Mouse (Mus musculus) myocyte (in vitro differentiated cells): ENCODE results near the gene Gm45623. TPM values are rescaled to one million over a fixed set of nuclear protein-coding genes. Genes with fewer than 3 reads are reported as not detected.

Source experiments
- H3K27me3 ChIP-seq: one replicate; pipeline ENCODE4 v1.6.1; 2011; ENCODE audit not compliant: control insufficient read depth, insufficient read depth, insufficient read length
- H3K36me3 ChIP-seq: one replicate; pipeline ENCODE4 v1.6.1; 2011; ENCODE audit not compliant: control insufficient read depth, insufficient read depth
- H3K4me2 ChIP-seq: one replicate; pipeline ENCODE4 v1.6.1; 2011; ENCODE audit warnings: low read depth, control low read depth
- H3K4me3 ChIP-seq: one replicate; pipeline ENCODE4 v1.5.1; 2011; ENCODE audit warnings: mild to moderate bottlenecking, control low read depth, moderate library complexity
- H3K79me2 ChIP-seq: one replicate; pipeline ENCODE4 v1.6.1; 2011; ENCODE audit not compliant: control insufficient read depth, insufficient read depth
- H3ac ChIP-seq: one replicate; pipeline ENCODE4 v1.6.1; 2011; ENCODE audit not compliant: control insufficient read depth, insufficient read length
- CEBPB ChIP-seq: IDR thresholded peaks from 2 replicates; pipeline ENCODE4 v1.6.1; 2011; ENCODE audit warnings: mild to moderate bottlenecking, moderate library complexity; ENCODE audit not compliant: poor library complexity, insufficient read depth, severe bottlenecking
- E2F4 ChIP-seq: IDR thresholded peaks from one replicate; pipeline ENCODE4 v1.6.1; 2011; ENCODE audit warnings: mild to moderate bottlenecking, control low read depth, moderate library complexity; ENCODE audit not compliant: insufficient read depth
- MAX ChIP-seq: IDR thresholded peaks from one replicate; pipeline ENCODE4 v1.6.1; 2011; ENCODE audit warnings: low read depth, mild to moderate bottlenecking, control low read depth
- MYOD1 ChIP-seq, 3 experiments: IDR thresholded peaks; one replicate each; pipeline ENCODE4 v1.6.1; 2011; ENCODE audit warnings: control low read depth in 2 of 3, low read depth in 2 of 3, mild to moderate bottlenecking in 2 of 3, moderate library complexity in 1 of 3; ENCODE audit not compliant: insufficient read length in 2 of 3, control insufficient read depth in 1 of 3
- MYOG ChIP-seq, 3 experiments: IDR thresholded peaks; one replicate each; pipeline ENCODE4 v1.6.1; 2011; ENCODE audit warnings: control low read depth in 2 of 3, low read depth in 2 of 3, mild to moderate bottlenecking in 2 of 3; ENCODE audit not compliant: insufficient read length in 2 of 3, control insufficient read depth in 1 of 3, insufficient read depth in 1 of 3
- POLR2A ChIP-seq: IDR thresholded peaks from one replicate; pipeline ENCODE4 v1.6.1; 2011; ENCODE audit warnings: low read depth, mild to moderate bottlenecking, control low read depth, moderate library complexity; ENCODE audit not compliant: insufficient read length
- POLR2AphosphoS2 ChIP-seq: IDR thresholded peaks from one replicate; pipeline ENCODE4 v1.6.1; 2011; ENCODE audit warnings: low read depth, control low read depth; ENCODE audit not compliant: insufficient read length
- REST ChIP-seq: IDR thresholded peaks from one replicate; pipeline ENCODE4 v1.6.1; 2011; ENCODE audit warnings: mild to moderate bottlenecking, control low read depth, moderate library complexity; ENCODE audit not compliant: insufficient read depth, insufficient read length
- SRF ChIP-seq: IDR thresholded peaks from one replicate; pipeline ENCODE4 v1.6.1; 2011; ENCODE audit warnings: low read depth; ENCODE audit not compliant: control insufficient read depth, insufficient read length
- TCF12 ChIP-seq: IDR thresholded peaks from one replicate; pipeline ENCODE4 v1.6.1; 2011; ENCODE audit warnings: mild to moderate bottlenecking, control low read depth; ENCODE audit not compliant: poor library complexity, insufficient read depth, severe bottlenecking
- TCF3 ChIP-seq: IDR thresholded peaks from one replicate; pipeline ENCODE4 v1.6.1; 2011; ENCODE audit warnings: low read depth, control low read depth; ENCODE audit not compliant: insufficient read length
- USF1 ChIP-seq: IDR thresholded peaks from one replicate; pipeline ENCODE4 v1.6.1; 2011; ENCODE audit warnings: low read depth, mild to moderate bottlenecking, control low read depth, moderate library complexity
- polyA plus RNA-seq: library from polyadenylated mRNA; unstranded; fragments of >200 nt; fragmentation: generic; extraction: Trizol; gene quantifications from one replicate; pipeline ENCODE4 v1.2.1, GENCODE M21; 2012; ENCODE audit warnings: missing spikeins

Gm45623 gene
- polyA plus RNA-seq, 1 experiment = not detected

DNA sequence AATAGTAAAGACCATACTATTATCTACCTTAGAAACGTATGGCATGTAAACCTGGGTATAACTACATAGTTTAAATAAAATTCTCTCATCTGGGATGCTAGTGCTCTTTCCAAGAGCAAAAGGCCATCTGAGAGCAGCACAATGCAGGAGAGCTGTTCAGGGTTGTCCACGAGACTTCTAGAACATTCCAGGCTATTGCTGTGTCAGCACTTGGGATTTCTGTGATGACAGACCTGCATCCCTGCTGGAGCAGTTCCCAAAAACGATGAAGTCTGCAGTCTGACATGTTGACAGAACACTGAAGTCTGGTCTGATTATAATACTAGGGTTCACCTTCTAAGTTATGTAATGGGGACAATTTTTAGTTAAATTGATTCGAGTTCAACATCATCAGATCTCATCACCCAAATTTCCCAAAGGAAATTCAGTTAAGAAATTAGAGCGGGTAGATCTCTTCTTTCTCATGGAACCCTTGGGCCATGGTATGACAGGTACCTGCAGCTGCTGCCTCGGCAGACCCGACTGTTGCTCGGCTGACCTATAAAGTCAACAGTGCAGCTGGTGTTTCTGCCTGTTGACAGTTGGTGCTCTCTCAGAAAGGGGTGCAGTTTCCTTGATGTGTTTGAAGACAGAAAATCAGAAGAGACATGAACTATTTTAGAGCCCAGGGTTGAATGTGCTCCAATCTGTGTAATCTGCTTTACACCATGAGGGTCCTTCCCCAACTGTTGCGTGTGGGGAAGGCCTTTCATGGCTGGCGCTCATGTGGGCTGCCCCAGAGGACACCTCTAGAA lies 6.7 kb downstream of the Gm45623 start:
- Histone ChIP-seq H3K4me2 (no peak overlapping the region), H3K36me3 (peaks cover 4% of the 10 kb centered on the region), H3K79me2 (no peaks in the 10 kb centered on the region), H3K4me3 (no peak overlapping the region), H3ac (no peak overlapping the region), H3K27me3 (no peaks in the 10 kb centered on the region)
- TF ChIP-seq E2F4 (no peak), USF1 (no peak), TCF3 (no peak), CEBPB (no peak), MYOD1 (IDR thresholded peaks at IDR 0.05; ENCODE audit: control insufficient read depth in 1 of 3, insufficient read length in 2 of 3, low read depth in 2 of 3) (no peak), POLR2AphosphoS2 (no peak), POLR2A (no peak), MYOG (IDR thresholded peaks at IDR 0.05; ENCODE audit: control insufficient read depth in 1 of 3, insufficient read depth in 1 of 3, insufficient read length in 2 of 3, low read depth in 2 of 3) (no peak), TCF12 (no peak), SRF (no peak), MAX (no peak), REST (no peak)

DNA sequence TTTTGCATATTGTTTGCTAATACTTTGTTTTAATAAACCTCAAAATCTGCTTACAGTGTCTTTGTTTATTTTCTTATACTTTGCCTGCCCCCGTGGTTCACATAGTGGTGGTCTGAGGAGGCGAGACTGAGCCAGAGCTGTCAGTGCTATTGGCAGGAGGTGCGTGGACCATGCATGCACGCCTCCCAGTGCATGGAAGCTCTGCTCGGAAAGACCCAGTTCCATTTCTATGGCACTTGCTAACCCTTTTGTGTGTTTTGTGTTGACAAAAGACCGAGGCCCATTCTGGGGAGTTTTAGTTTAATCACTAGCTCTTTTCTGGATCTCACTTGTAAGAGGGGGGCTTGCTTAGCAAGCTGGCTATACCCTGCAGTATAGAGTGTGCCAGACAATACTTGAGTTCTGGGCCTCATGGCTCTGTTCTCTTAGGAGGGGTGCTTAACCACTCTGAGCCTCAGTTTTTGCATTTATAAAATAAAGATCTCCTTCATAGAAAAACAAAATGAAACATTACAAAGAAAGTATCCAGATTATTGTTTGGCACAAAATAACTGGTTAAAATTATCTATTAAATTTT lies 11.2 kb downstream of the Gm45623 start:
- TF ChIP-seq E2F4 (no peak), REST (no peak), MAX (no peak), POLR2AphosphoS2 (no peak), USF1 (no peak), MYOD1 (IDR thresholded peaks at IDR 0.05; ENCODE audit: control insufficient read depth in 1 of 3, insufficient read length in 2 of 3, low read depth in 2 of 3) (no peak), TCF3 (no peak), MYOG (IDR thresholded peaks at IDR 0.05; ENCODE audit: control insufficient read depth in 1 of 3, insufficient read depth in 1 of 3, insufficient read length in 2 of 3, low read depth in 2 of 3) (no peak), POLR2A (no peak), SRF (no peak), TCF12 (no peak), CEBPB (no peak)
- H3K79me2 ChIP-seq = no peaks in the 10 kb centered on the region
- H3ac ChIP-seq = no peak overlapping the region
- H3K4me3 ChIP-seq = no peak overlapping the region
- no peaks in the 10 kb centered on the region for H3K27me3 ChIP-seq
- H3K36me3 ChIP-seq = peaks cover 31% of the 10 kb centered on the region
- H3K4me2 ChIP-seq = no peak overlapping the region

DNA sequence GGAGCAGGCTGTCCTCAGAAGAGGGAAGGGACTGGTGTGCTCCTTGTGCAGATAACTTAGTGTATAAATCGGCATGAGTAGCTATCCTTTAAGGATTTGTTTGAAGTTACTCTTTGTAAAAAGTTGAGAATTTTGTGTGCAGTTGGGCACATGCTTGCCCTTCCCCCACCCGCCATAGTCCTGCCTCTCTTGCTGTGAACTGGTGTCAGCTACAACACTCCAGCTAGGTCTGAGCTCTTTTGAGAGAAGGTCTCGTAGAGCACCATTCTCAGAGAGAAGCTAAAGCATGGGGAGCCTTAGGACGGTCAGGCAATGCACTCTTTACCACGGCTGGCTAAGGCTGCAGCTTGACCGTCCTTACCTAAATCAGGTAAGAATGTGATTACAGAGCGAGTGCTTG lies 11.9 kb downstream of the Gm45623 start:
- TF ChIP-seq POLR2AphosphoS2 = peak; percentile 39
- no peak for TF ChIP-seq POLR2A
- TF ChIP-seq CEBPB = no peak
- Histone ChIP-seq H3K36me3 (peaks cover 34% of the 10 kb centered on the region), H3K4me2 (no peak overlapping the region), H3K27me3 (no peaks in the 10 kb centered on the region), H3K4me3 (no peak overlapping the region), H3K79me2 (no peaks in the 10 kb centered on the region), H3ac (no peak overlapping the region)

DNA sequence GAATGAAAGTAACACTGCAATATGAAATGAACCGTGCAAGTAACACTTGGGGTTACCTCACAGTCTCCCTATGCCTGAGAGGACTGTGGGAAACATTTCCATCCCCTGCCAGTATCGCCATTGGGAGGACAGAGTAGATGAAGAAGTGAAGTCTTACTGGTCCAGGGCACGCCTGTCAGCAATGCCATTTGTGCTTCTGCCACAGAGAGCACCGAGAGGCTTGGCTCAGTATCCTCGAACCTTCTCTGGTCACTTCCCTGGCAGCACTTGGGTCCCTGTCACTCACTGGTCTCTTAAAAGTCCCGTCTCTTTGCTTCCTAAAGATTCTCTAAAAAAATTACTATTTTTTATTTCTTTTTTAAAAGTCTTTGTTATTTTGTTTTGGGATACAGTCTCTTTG lies 13.1 kb downstream of the Gm45623 start:
- Histone ChIP-seq H3K4me2 (no peak overlapping the region), H3ac (no peak overlapping the region), H3K79me2 (no peaks in the 10 kb centered on the region), H3K36me3 (peaks cover 43% of the 10 kb centered on the region), H3K4me3 (no peak overlapping the region), H3K27me3 (no peaks in the 10 kb centered on the region)
- TF ChIP-seq REST (no peak), E2F4 (no peak), SRF (no peak), CEBPB (no peak), POLR2AphosphoS2 (no peak), TCF12 (no peak), USF1 (no peak), MAX (no peak), TCF3 (no peak), MYOG (IDR thresholded peaks at IDR 0.05; ENCODE audit: control insufficient read depth in 1 of 3, insufficient read depth in 1 of 3, insufficient read length in 2 of 3, low read depth in 2 of 3) (no peak), POLR2A (no peak), MYOD1 (IDR thresholded peaks at IDR 0.05; ENCODE audit: control insufficient read depth in 1 of 3, insufficient read length in 2 of 3, low read depth in 2 of 3) (no peak)

- Histone ChIP-seq H3K4me2 (no peak overlapping the region), H3K79me2 (no peaks in the 10 kb centered on the region), H3K4me3 (no peak overlapping the region), H3K36me3 (peaks cover 45% of the 10 kb centered on the region), H3ac (no peak overlapping the region), H3K27me3 (no peaks in the 10 kb centered on the region)
- TF ChIP-seq TCF12 (no peak), POLR2A (no peak), E2F4 (no peak), MYOD1 (IDR thresholded peaks at IDR 0.05; ENCODE audit: control insufficient read depth in 1 of 3, insufficient read length in 2 of 3, low read depth in 2 of 3) (no peak), POLR2AphosphoS2 (no peak)
These were observed 14.1 kb downstream of the Gm45623 start for GRCm38 (mm10) chr13:56739556-56739955.
